Mouse (Mus musculus) myocyte (in vitro differentiated cells): ENCODE results near the gene Trim17. TPM values are rescaled to one million over a fixed set of nuclear protein-coding genes. Genes with fewer than 3 reads are reported as not detected.
A peak's percentile ranks its signal among the peaks of the same experiment; 100 is the strongest.

Experiments
- H3K27me3 ChIP-seq: one replicate; pipeline ENCODE4 v1.6.1; 2011; ENCODE audit not compliant: control insufficient read depth, insufficient read depth, insufficient read length
- H3K36me3 ChIP-seq: one replicate; pipeline ENCODE4 v1.6.1; 2011; ENCODE audit not compliant: control insufficient read depth, insufficient read depth
- H3K4me2 ChIP-seq: one replicate; pipeline ENCODE4 v1.6.1; 2011; ENCODE audit warnings: low read depth, control low read depth
- H3K4me3 ChIP-seq: one replicate; pipeline ENCODE4 v1.5.1; 2011; ENCODE audit warnings: mild to moderate bottlenecking, control low read depth, moderate library complexity
- H3K79me2 ChIP-seq: one replicate; pipeline ENCODE4 v1.6.1; 2011; ENCODE audit not compliant: control insufficient read depth, insufficient read depth
- H3ac ChIP-seq: one replicate; pipeline ENCODE4 v1.6.1; 2011; ENCODE audit not compliant: control insufficient read depth, insufficient read length
- CEBPB ChIP-seq: IDR thresholded peaks from 2 replicates; pipeline ENCODE4 v1.6.1; 2011; ENCODE audit warnings: mild to moderate bottlenecking, moderate library complexity; ENCODE audit not compliant: poor library complexity, insufficient read depth, severe bottlenecking
- E2F4 ChIP-seq: IDR thresholded peaks from one replicate; pipeline ENCODE4 v1.6.1; 2011; ENCODE audit warnings: mild to moderate bottlenecking, control low read depth, moderate library complexity; ENCODE audit not compliant: insufficient read depth
- MAX ChIP-seq: IDR thresholded peaks from one replicate; pipeline ENCODE4 v1.6.1; 2011; ENCODE audit warnings: low read depth, mild to moderate bottlenecking, control low read depth
- MYOD1 ChIP-seq, 3 experiments: IDR thresholded peaks; one replicate each; pipeline ENCODE4 v1.6.1; 2011; ENCODE audit warnings: control low read depth in 2 of 3, low read depth in 2 of 3, mild to moderate bottlenecking in 2 of 3, moderate library complexity in 1 of 3; ENCODE audit not compliant: insufficient read length in 2 of 3, control insufficient read depth in 1 of 3
- MYOG ChIP-seq, 3 experiments: IDR thresholded peaks; one replicate each; pipeline ENCODE4 v1.6.1; 2011; ENCODE audit warnings: control low read depth in 2 of 3, low read depth in 2 of 3, mild to moderate bottlenecking in 2 of 3; ENCODE audit not compliant: insufficient read length in 2 of 3, control insufficient read depth in 1 of 3, insufficient read depth in 1 of 3
- POLR2A ChIP-seq: IDR thresholded peaks from one replicate; pipeline ENCODE4 v1.6.1; 2011; ENCODE audit warnings: low read depth, mild to moderate bottlenecking, control low read depth, moderate library complexity; ENCODE audit not compliant: insufficient read length
- POLR2AphosphoS2 ChIP-seq: IDR thresholded peaks from one replicate; pipeline ENCODE4 v1.6.1; 2011; ENCODE audit warnings: low read depth, control low read depth; ENCODE audit not compliant: insufficient read length
- REST ChIP-seq: IDR thresholded peaks from one replicate; pipeline ENCODE4 v1.6.1; 2011; ENCODE audit warnings: mild to moderate bottlenecking, control low read depth, moderate library complexity; ENCODE audit not compliant: insufficient read depth, insufficient read length
- SRF ChIP-seq: IDR thresholded peaks from one replicate; pipeline ENCODE4 v1.6.1; 2011; ENCODE audit warnings: low read depth; ENCODE audit not compliant: control insufficient read depth, insufficient read length
- TCF12 ChIP-seq: IDR thresholded peaks from one replicate; pipeline ENCODE4 v1.6.1; 2011; ENCODE audit warnings: mild to moderate bottlenecking, control low read depth; ENCODE audit not compliant: poor library complexity, insufficient read depth, severe bottlenecking
- TCF3 ChIP-seq: IDR thresholded peaks from one replicate; pipeline ENCODE4 v1.6.1; 2011; ENCODE audit warnings: low read depth, control low read depth; ENCODE audit not compliant: insufficient read length
- USF1 ChIP-seq: IDR thresholded peaks from one replicate; pipeline ENCODE4 v1.6.1; 2011; ENCODE audit warnings: low read depth, mild to moderate bottlenecking, control low read depth, moderate library complexity
- polyA plus RNA-seq: library from polyadenylated mRNA; unstranded; fragments of >200 nt; fragmentation: generic; extraction: Trizol; gene quantifications from one replicate; pipeline ENCODE4 v1.2.1, GENCODE M21; 2012; ENCODE audit warnings: missing spikeins

Gene Trim17
- polyA plus RNA-seq, 1 experiment, result 0.64 TPM

- Histone ChIP-seq H3K36me3 (peaks cover 9% of the 10 kb centered on the region), H3K27me3 (peaks cover 9% of the 10 kb centered on the region), H3K4me3 (no peak overlapping the region), H3K4me2 (no peak overlapping the region), H3ac (no peak overlapping the region), H3K79me2 (no peaks in the 10 kb centered on the region)
- TF ChIP-seq SRF (no peak), CEBPB (no peak), USF1 (no peak), POLR2AphosphoS2 (peak; percentile 69)
Observed at GRCm38 (mm10) chr11:58991911-58992310, 37.4 kb downstream of the Trim17 start.

DNA sequence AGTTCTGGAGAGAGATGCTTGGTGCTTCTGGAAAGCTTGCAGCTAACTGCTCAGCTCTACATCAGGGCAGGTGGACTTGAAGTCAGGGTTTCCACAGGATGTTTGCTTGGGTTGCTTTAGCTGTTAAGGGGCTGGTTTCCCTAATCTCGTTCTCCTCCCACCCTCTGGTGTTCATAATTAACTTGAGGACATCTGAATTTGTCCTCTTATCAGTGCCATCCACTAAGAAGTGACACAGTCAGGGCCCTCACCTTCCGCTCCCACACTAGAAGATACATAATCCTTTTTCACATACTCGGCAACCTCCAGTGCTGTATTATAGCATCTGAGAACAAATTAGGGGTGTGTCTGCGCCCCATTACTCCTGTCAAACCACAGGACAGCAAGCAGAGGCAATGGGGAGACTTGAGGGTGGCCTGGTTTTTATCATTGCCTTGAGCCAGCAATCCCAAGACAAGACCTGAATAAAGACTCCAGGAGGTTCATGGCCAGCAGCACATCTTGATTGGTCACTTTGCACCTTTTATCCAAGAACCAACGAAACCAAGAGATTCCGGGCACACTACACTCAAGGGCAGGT, 38.7 kb downstream of the Trim17 start:
- no peak overlapping the region for H3K4me3 ChIP-seq
- TF ChIP-seq E2F4 (no peak), POLR2AphosphoS2 (peak; percentile 17)
- H3K4me2 ChIP-seq, result no peak overlapping the region
- no peaks in the 10 kb centered on the region for H3K79me2 ChIP-seq
- peaks cover 5% of the 10 kb centered on the region for H3K36me3 ChIP-seq
- H3ac ChIP-seq, result no peak overlapping the region
- peaks cover 16% of the 10 kb centered on the region for H3K27me3 ChIP-seq

GRCm38 (mm10) chr11:58994337-58994826, 39.9 kb downstream of the Trim17 start:
- TF ChIP-seq TCF3, result no peak
- peak; percentile 40 for TF ChIP-seq POLR2AphosphoS2
- Histone ChIP-seq H3K4me2 (no peak overlapping the region), H3K79me2 (no peaks in the 10 kb centered on the region), H3ac (no peak overlapping the region), H3K36me3 (no peaks in the 10 kb centered on the region), H3K4me3 (no peak overlapping the region), H3K27me3 (peaks cover 17% of the 10 kb centered on the region)

GRCm38 (mm10) chr11:58995061-58995806, 40.7 kb downstream of the Trim17 start:
- no peaks in the 10 kb centered on the region for H3K79me2 ChIP-seq
- no peak overlapping the region for H3K4me3 ChIP-seq
- no peak overlapping the region for H3K4me2 ChIP-seq
- TF ChIP-seq POLR2AphosphoS2, result no peak
- TF ChIP-seq MYOD1 (IDR thresholded peaks at IDR 0.05; ENCODE audit: control insufficient read depth in 1 of 3, insufficient read length in 2 of 3, low read depth in 2 of 3), result no peak
- TF ChIP-seq MAX, result no peak
- no peak for TF ChIP-seq REST
- TF ChIP-seq POLR2A, result no peak
- no peak for TF ChIP-seq TCF12
- no peak for TF ChIP-seq USF1
- TF ChIP-seq TCF3, result no peak
- no peak for TF ChIP-seq MYOG (IDR thresholded peaks at IDR 0.05; ENCODE audit: control insufficient read depth in 1 of 3, insufficient read depth in 1 of 3, insufficient read length in 2 of 3, low read depth in 2 of 3)
- no peak for TF ChIP-seq E2F4
- no peak for TF ChIP-seq CEBPB
- no peak for TF ChIP-seq SRF
- no peaks in the 10 kb centered on the region for H3K36me3 ChIP-seq
- H3K27me3 ChIP-seq, result peaks cover 23% of the 10 kb centered on the region
- H3ac ChIP-seq, result no peak overlapping the region

- Histone ChIP-seq H3K4me3 (no peak overlapping the region), H3K4me2 (no peak overlapping the region), H3ac (no peak overlapping the region), H3K36me3 (no peaks in the 10 kb centered on the region), H3K27me3 (peaks cover 29% of the 10 kb centered on the region), H3K79me2 (no peaks in the 10 kb centered on the region)
- TF ChIP-seq CEBPB (no peak), MYOG (IDR thresholded peaks at IDR 0.05; ENCODE audit: control insufficient read depth in 1 of 3, insufficient read depth in 1 of 3, insufficient read length in 2 of 3, low read depth in 2 of 3) (no peak), MAX (no peak), POLR2A (no peak), POLR2AphosphoS2 (no peak)
Observed at GRCm38 (mm10) chr11:58995807-58996370, 41.4 kb downstream of the Trim17 start.
